Mouse (Mus musculus) MEL (cell line): ENCODE data around the gene Kctd19. TPM values are rescaled to one million over a fixed set of nuclear protein-coding genes. Genes with fewer than 3 reads are reported as not detected.

Experiments used
- DNase-seq: peaks from one replicate; pipeline ENCODE4 v3.0.0; 2011; ENCODE audit warnings: low read depth, low spot score
- H3K27ac ChIP-seq: 2 replicates; pipeline ENCODE4 v1.5.1; 2012; ENCODE audit warnings: low read depth, mild to moderate bottlenecking, control low read depth, low read length, moderate library complexity; ENCODE audit not compliant: control insufficient read depth
- H3K27me3 ChIP-seq, 2 experiments: fragments of 150-350 bp in 1 of 2; sonication (generic) in 1 of 2; 2 replicates each; pipeline ENCODE4 v1.6.1; 2012; ENCODE audit warnings: low read length in 2 of 2, mild to moderate bottlenecking in 2 of 2, improper control_type of control experiment in 1 of 2, moderate library complexity in 1 of 2; ENCODE audit not compliant: insufficient read depth in 2 of 2, control insufficient read depth in 1 of 2
- H3K36me3 ChIP-seq, 2 experiments: 2 replicates each; pipeline ENCODE4 v1.6.1; 2012 to 2014; ENCODE audit warnings: low read length in 2 of 2, improper control_type of control experiment in 1 of 2, inconsistent platforms in 1 of 2, mild to moderate bottlenecking in 1 of 2; ENCODE audit not compliant: insufficient read depth in 2 of 2, control insufficient read depth in 1 of 2
- H3K4me1 ChIP-seq, 2 experiments: fragments of 150-350 bp in 1 of 2; sonication (generic) in 1 of 2; 2 replicates each; pipeline ENCODE4 v1.6.1; 2012; ENCODE audit warnings: low read length in 2 of 2, improper control_type of control experiment in 1 of 2, mild to moderate bottlenecking in 1 of 2; ENCODE audit not compliant: insufficient read depth in 2 of 2, control insufficient read depth in 1 of 2
- H3K4me3 ChIP-seq, 2 experiments: fragments of 150-350 bp in 1 of 2; sonication (generic) in 1 of 2; 2 replicates each; pipeline ENCODE4 v1.5.1; 2012; ENCODE audit warnings: low read depth in 2 of 2, low read length in 2 of 2, mild to moderate bottlenecking in 2 of 2, moderate library complexity in 2 of 2, control low read depth in 1 of 2, improper control_type of control experiment in 1 of 2; ENCODE audit not compliant: control insufficient read depth in 1 of 2, insufficient read depth in 1 of 2
- H3K79me2 ChIP-seq: 2 replicates; pipeline ENCODE4 v1.6.1; 2012; ENCODE audit warnings: mild to moderate bottlenecking, low read length, moderate library complexity; ENCODE audit not compliant: control insufficient read depth, poor library complexity, insufficient read depth
- H3K9ac ChIP-seq: 2 replicates; pipeline ENCODE4 v1.6.1; 2012; ENCODE audit warnings: low read depth, mild to moderate bottlenecking, control low read depth, low read length, moderate library complexity; ENCODE audit not compliant: control insufficient read depth, poor library complexity, severe bottlenecking
- H3K9me3 ChIP-seq: fragments of 150-350 bp; sonication (generic); replicated peaks from 2 replicates; pipeline ENCODE4 v1.6.1; 2012; ENCODE audit warnings: mild to moderate bottlenecking, low read length, improper control_type of control experiment, moderate library complexity; ENCODE audit not compliant: insufficient read depth
- BHLHE40 ChIP-seq: IDR thresholded peaks from 2 replicates; pipeline ENCODE4 v1.6.1; 2012; ENCODE audit warnings: low read depth, mild to moderate bottlenecking, inconsistent platforms, low read length, improper control_type of control experiment, borderline replicate concordance
- CHD2 ChIP-seq: IDR thresholded peaks from 2 replicates; pipeline ENCODE4 v1.6.1; 2011; ENCODE audit warnings: low read length, improper control_type of control experiment
- CTCF ChIP-seq, 3 experiments: IDR thresholded peaks in 2 of 3; conservative IDR thresholded peaks in 1 of 3; 2 replicates each; pipeline ENCODE4 v1.5.1; 2011 to 2012; ENCODE audit warnings: low read length in 3 of 3, low read depth in 2 of 3, mild to moderate bottlenecking in 2 of 3, improper control_type of control experiment in 1 of 3, inconsistent platforms in 1 of 3, mixed read lengths in 1 of 3, moderate library complexity in 1 of 3; ENCODE audit not compliant: control insufficient read depth in 1 of 3, insufficient read depth in 1 of 3, poor library complexity in 1 of 3, severe bottlenecking in 1 of 3
- E2F4 ChIP-seq: IDR thresholded peaks from 2 replicates; pipeline ENCODE4 v1.6.1; 2011; ENCODE audit warnings: low read depth, low read length, improper control_type of control experiment, borderline replicate concordance
- ELF1 ChIP-seq: IDR thresholded peaks from 2 replicates; pipeline ENCODE4 v1.6.1; 2014; ENCODE audit warnings: low read depth, mild to moderate bottlenecking, inconsistent platforms, low read length, improper control_type of control experiment, moderate library complexity
- EP300 ChIP-seq, 2 experiments: IDR thresholded peaks; 2 replicates each; pipeline ENCODE4 v1.6.1; 2011; ENCODE audit warnings: improper control_type of control experiment in 2 of 2, low read length in 2 of 2, low read depth in 1 of 2, mild to moderate bottlenecking in 1 of 2
- GABPA ChIP-seq: IDR thresholded peaks from 2 replicates; pipeline ENCODE4 v1.6.1; 2012; ENCODE audit warnings: low read depth, mild to moderate bottlenecking, inconsistent platforms, low read length, improper control_type of control experiment, moderate library complexity
- KAT2A ChIP-seq: conservative IDR thresholded peaks from 2 replicates; pipeline ENCODE4 v1.6.1; 2012; ENCODE audit warnings: low read depth, low read length, improper control_type of control experiment, inconsistent platforms
- MXI1 ChIP-seq: IDR thresholded peaks from 2 replicates; pipeline ENCODE4 v1.6.1; 2011; ENCODE audit warnings: mild to moderate bottlenecking, low read depth, low read length, improper control_type of control experiment
- MYB ChIP-seq: IDR thresholded peaks from 2 replicates; pipeline ENCODE4 v1.6.1; 2011; ENCODE audit warnings: mild to moderate bottlenecking, low read depth, low read length, improper control_type of control experiment
- NELFE ChIP-seq: IDR thresholded peaks from 2 replicates; pipeline ENCODE4 v1.6.1; 2011; ENCODE audit warnings: low read depth, low read length, improper control_type of control experiment
- NRF1 ChIP-seq: IDR thresholded peaks from 2 replicates; pipeline ENCODE4 v1.6.1; 2014; ENCODE audit warnings: low read depth, mild to moderate bottlenecking, inconsistent platforms, low read length, improper control_type of control experiment, moderate library complexity; ENCODE audit not compliant: poor library complexity, insufficient read depth, severe bottlenecking
- RAD21 ChIP-seq: IDR thresholded peaks from 2 replicates; pipeline ENCODE4 v1.6.1; 2011; ENCODE audit warnings: mild to moderate bottlenecking, low read depth, low read length, improper control_type of control experiment
- SIN3A ChIP-seq: IDR thresholded peaks from 2 replicates; pipeline ENCODE4 v1.6.1; 2012; ENCODE audit warnings: low read length, improper control_type of control experiment, inconsistent platforms
- UBTF ChIP-seq: IDR thresholded peaks from 2 replicates; pipeline ENCODE4 v1.6.1; 2012; ENCODE audit warnings: low read depth, mild to moderate bottlenecking, inconsistent platforms, low read length, improper control_type of control experiment, moderate library complexity, borderline replicate concordance; ENCODE audit not compliant: insufficient read depth
- USF2 ChIP-seq, 2 experiments: IDR thresholded peaks; 2 replicates each; pipeline ENCODE4 v1.6.1; 2011 to 2012; ENCODE audit warnings: improper control_type of control experiment in 2 of 2, low read length in 2 of 2, borderline replicate concordance in 1 of 2, inconsistent platforms in 1 of 2, low read depth in 1 of 2, mild to moderate bottlenecking in 1 of 2; ENCODE audit not compliant: insufficient read depth in 1 of 2
- polyA plus RNA-seq, 2 experiments: library from polyadenylated mRNA; stranded (reverse) in 1 of 2; unstranded in 1 of 2; fragments of >175 nt in 1 of 2; fragments of >200 nt in 1 of 2; gene quantifications; 2 replicates each; pipeline versions ENCODE4 v1.2.1 to v1.2.4; 2012; ENCODE audit warnings: low replicate concordance in 2 of 2, low read depth in 1 of 2; ENCODE audit not compliant: insufficient read length in 2 of 2, insufficient read depth in 1 of 2, missing spikeins in 1 of 2
- total RNA-seq: library from RNA; depleted of rRNA; stranded (reverse); fragments of 300-350 nt; gene quantifications from 2 replicates; pipeline ENCODE4 v1.2.3, GENCODE M21; 2012

Kctd19 gene
- total and polyA plus RNA-seq, 3 experiments, result not detected

GRCm38 (mm10) chr8:105389096-105389495 is 24.2 kb downstream of the Kctd19 start:
- no peaks in the 10 kb centered on the region for H3K9me3 ChIP-seq
- TF ChIP-seq GABPA (no peak), RAD21 (no peak), KAT2A (no peak), USF2 (IDR thresholded peaks at IDR 0.05; ENCODE audit: borderline replicate concordance in 1 of 2, insufficient read depth in 1 of 2, low read depth in 1 of 2, low read length in 2 of 2) (no peak), ELF1 (no peak), UBTF (no peak), BHLHE40 (no peak), NRF1 (no peak), CTCF (IDR thresholded peaks at IDR 0.05 in 2 of 3, conservative IDR thresholded peaks at IDR 0.05 in 1 of 3; ENCODE audit: control insufficient read depth in 1 of 3, insufficient read depth in 1 of 3, low read depth in 2 of 3, low read length in 3 of 3, poor library complexity in 1 of 3, severe bottlenecking in 1 of 3) (no peak), EP300 (IDR thresholded peaks at IDR 0.05; ENCODE audit: low read depth in 1 of 2, low read length in 2 of 2) (no peak), NELFE (no peak), CHD2 (no peak), MYB (no peak), SIN3A (no peak), E2F4 (no peak), MXI1 (no peak)
- DNase-seq, result no peak
- no peak overlapping the region for H3K9ac ChIP-seq
- no peaks in the 10 kb centered on the region for H3K79me2 ChIP-seq
- peaks cover 0 to 2% of the 10 kb centered on the region in 2 experiments; a peak in 3 of 4 replicates for H3K27me3 ChIP-seq
- H3K36me3 ChIP-seq, result no peaks in the 10 kb centered on the region
- no peak overlapping the region for H3K4me3 ChIP-seq
- no peaks in the 10 kb centered on the region; a peak in 1 of 4 replicates for H3K4me1 ChIP-seq
- no peak overlapping the region for H3K27ac ChIP-seq

GRCm38 (mm10) chr8:105387151-105387550 is 26.2 kb downstream of the Kctd19 start:
- no peak overlapping the region for H3K4me3 ChIP-seq
- TF ChIP-seq UBTF, result no peak
- H3K36me3 ChIP-seq, result no peaks in the 10 kb centered on the region
- no peak for DNase-seq
- no peak overlapping the region for H3K9ac ChIP-seq
- H3K79me2 ChIP-seq, result no peaks in the 10 kb centered on the region
- peaks cover 0 to 2% of the 10 kb centered on the region in 2 experiments; a peak in 2 of 4 replicates for H3K27me3 ChIP-seq
- H3K4me1 ChIP-seq, result no peaks in the 10 kb centered on the region; a peak in 1 of 4 replicates
- H3K9me3 ChIP-seq, result no peaks in the 10 kb centered on the region
- no peak overlapping the region for H3K27ac ChIP-seq
